Mouse (Mus musculus) CH12.LX (cell line): Measurements from ENCODE around the gene Gm36028.

Source experiments
- CHD2 ChIP-seq: IDR thresholded peaks from 2 replicates; pipeline ENCODE4 v1.6.1; 2011; ENCODE audit warnings: low read length, improper control_type of control experiment
- CTCF ChIP-seq, 2 experiments: IDR thresholded peaks in 1 of 2; conservative IDR thresholded peaks in 1 of 2; 2 replicates each; pipeline ENCODE4 v1.5.1; 2011 to 2012; ENCODE audit warnings: low read depth in 2 of 2, low read length in 2 of 2, improper control_type of control experiment in 1 of 2, inconsistent platforms in 1 of 2, mild to moderate bottlenecking in 1 of 2, moderate library complexity in 1 of 2
- ELF1 ChIP-seq: IDR thresholded peaks from 2 replicates; pipeline ENCODE4 v1.6.1; 2014; ENCODE audit warnings: low read depth, mild to moderate bottlenecking, inconsistent platforms, low read length, improper control_type of control experiment
- EP300 ChIP-seq: IDR thresholded peaks from 2 replicates; pipeline ENCODE4 v1.6.1; 2011; ENCODE audit warnings: low read length, improper control_type of control experiment
- JUN ChIP-seq: IDR thresholded peaks from 2 replicates; pipeline ENCODE4 v1.6.1; 2011; ENCODE audit warnings: low read depth, mild to moderate bottlenecking, low read length, improper control_type of control experiment, moderate library complexity; ENCODE audit not compliant: insufficient read depth
- JUND ChIP-seq: conservative IDR thresholded peaks from 2 replicates; pipeline ENCODE4 v1.6.1; 2011; ENCODE audit warnings: low read depth, low read length, improper control_type of control experiment
- POLR2A ChIP-seq: IDR thresholded peaks from 2 replicates; pipeline ENCODE4 v1.6.1; 2011; ENCODE audit warnings: low read depth, mild to moderate bottlenecking, improper control_type of control experiment, low read length
- RAD21 ChIP-seq: IDR thresholded peaks from 2 replicates; pipeline ENCODE4 v1.6.1; 2011; ENCODE audit warnings: low read depth, mild to moderate bottlenecking, low read length, improper control_type of control experiment, moderate library complexity
- SIN3A ChIP-seq: IDR thresholded peaks from 2 replicates; pipeline ENCODE4 v1.6.1; 2012; ENCODE audit warnings: low read length, improper control_type of control experiment, inconsistent platforms

GRCm38 (mm10) chr16:37856327-37856726 is 4.6 kb downstream of the Gm36028 start:
- TF ChIP-seq ELF1 (no peak), SIN3A (no peak), JUND (no peak), CHD2 (no peak), CTCF (conservative IDR thresholded peaks at IDR 0.05 in 1 of 2, IDR thresholded peaks at IDR 0.05 in 1 of 2; ENCODE audit: low read depth in 2 of 2, low read length in 2 of 2) (no peak), JUN (no peak), EP300 (no peak), RAD21 (no peak), POLR2A (no peak)
